Mouse (Mus musculus) cerebellum, postnatal 14 days (tissue): ENCODE measurements around the gene Rasgrp1.

Experiments used
- DNase-seq, 2 experiments: peaks; one replicate each; pipeline ENCODE4 v3.0.0; 2021; ENCODE audit warnings: mixed read lengths in 2 of 2

Gene Rasgrp1

DNA sequence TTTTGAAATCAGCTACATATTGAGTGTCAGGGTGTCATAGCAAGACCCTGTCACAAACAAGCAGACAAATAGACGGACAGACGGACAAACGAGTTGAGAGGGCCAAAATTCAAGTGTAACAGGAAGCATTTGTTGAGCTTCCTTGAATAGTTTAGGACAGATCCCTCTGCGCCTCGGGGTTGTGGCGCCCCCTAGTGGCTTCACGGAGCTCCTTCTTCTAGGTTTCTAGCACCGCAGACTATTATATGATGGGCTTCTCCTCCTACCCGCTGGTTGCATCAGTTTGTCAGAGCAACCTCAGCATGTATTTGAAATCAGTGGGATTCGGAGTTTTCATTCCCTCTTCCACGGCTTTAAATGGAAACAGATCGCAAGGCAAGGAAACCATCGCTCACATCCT, 111.5 kb downstream of the Rasgrp1 start:
- DNase-seq, result peak; percentile 88 to 95

DNA sequence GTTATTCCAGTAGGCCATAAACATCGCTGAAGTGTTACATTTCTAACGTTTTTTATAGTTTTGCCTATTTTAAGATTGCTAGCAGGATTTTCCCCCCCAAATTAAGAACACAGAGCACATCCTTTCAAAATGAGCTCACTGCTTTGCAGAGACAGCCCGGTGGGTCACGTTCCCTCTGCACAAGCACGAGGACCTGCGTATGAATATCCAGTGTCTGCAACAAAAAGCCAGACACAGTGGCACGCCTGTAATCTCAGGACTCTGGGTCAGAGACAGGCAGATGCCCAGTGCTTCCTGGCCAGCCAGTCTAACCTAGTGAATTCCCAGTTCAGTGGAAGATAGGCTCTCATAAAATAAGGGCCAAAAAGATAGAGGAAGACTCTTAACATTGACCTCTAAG, 112.5 kb downstream of the Rasgrp1 start:
- DNase-seq, result no peak
